Mouse (Mus musculus) 3T3-L1 (cell line): ENCODE measurements around the gene Suds3.
A peak's percentile ranks its signal among the peaks of the same experiment; 100 is the strongest.

ENCODE experiments used
- DNase-seq: peaks from one replicate; pipeline ENCODE4 v3.0.0-alpha.2; 2015; ENCODE audit warnings: low read depth, low spot score

Suds3 gene

GRCm38 (mm10) chr5:117115836-117116366 is at the start of gene Suds3:
Suds3 (minus strand) TSS chr5:117116113.
- DNase-seq: peak; percentile 97

DNA sequence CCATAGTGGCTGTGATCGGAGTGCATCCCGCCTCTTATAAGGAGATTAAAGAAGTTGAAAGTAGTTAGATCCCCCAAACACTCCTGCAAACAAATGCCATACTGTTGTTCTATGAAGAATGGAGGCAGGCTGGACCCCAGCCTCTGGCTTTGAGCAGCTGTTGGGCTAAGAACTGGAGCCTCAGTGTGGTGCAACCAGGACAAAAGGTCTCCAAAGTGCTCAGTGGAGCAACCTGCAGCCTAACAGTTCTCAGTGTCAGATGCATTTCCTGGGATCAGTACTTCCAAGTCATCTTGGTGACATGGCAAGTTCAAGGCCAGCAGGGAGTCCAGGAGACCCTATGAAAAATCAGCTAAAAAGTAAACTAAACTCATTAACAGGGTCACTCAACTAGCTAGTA is 49.0 kb upstream of the Suds3 start:
- no peak for DNase-seq

- DNase-seq: peak; percentile 55
Observed at GRCm38 (mm10) chr5:117164516-117164915, 48.6 kb upstream of the Suds3 start.

GRCm38 (mm10) chr5:117163790-117164189 is 47.9 kb upstream of the Suds3 start:
- no peak for DNase-seq

DNA sequence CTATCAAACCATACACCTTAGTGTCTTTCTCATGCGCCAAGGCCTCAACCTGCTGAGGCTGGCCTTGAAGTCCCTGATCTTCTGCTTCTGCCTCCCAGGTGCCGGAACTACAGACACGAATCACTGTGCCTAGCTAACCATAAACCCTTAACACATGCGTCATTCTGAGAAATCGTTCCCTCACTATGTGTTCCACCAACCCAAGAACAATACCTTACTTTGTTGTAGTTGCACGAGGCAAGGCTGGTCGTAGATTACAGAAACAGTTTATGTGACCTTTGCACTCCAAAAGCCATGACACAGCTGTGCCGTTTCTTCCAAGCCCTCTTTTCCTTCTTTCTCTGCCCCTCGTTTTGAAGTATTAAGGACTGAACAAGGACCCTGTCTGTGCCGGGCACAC is 44.6 kb upstream of the Suds3 start:
- no peak for DNase-seq

GRCm38 (mm10) chr5:117159805-117160291 is 43.9 kb upstream of the Suds3 start:
- no peak for DNase-seq

DNA sequence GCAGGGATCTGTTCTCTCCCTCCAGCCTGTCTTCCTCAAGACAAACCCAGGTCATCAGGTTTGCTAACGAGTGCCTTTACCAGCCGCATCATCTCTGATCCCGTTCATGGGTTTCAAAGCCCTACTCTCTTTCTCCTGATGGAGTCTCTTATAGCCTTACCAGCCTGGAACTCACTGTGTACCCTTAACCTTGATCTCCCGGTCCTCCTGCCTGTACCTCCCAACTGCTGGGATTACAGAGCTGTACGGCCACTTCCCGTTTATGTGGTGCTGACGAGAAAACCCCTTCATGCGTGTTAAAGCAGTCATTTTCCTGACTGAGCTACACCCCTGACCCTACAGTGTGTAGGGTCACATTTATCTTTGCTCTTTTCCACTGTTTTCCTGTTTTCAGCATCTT is 43.4 kb upstream of the Suds3 start:
- peak; percentile 26 for DNase-seq

GRCm38 (mm10) chr5:117158335-117159018 is 42.6 kb upstream of the Suds3 start:
- peak; percentile 100 for DNase-seq

GRCm38 (mm10) chr5:117153527-117154091 is 37.7 kb upstream of the Suds3 start:
- peak; percentile 93 for DNase-seq

- DNase-seq: peak; percentile 46
Observed at GRCm38 (mm10) chr5:117152944-117153343, 37.0 kb upstream of the Suds3 start.

DNA sequence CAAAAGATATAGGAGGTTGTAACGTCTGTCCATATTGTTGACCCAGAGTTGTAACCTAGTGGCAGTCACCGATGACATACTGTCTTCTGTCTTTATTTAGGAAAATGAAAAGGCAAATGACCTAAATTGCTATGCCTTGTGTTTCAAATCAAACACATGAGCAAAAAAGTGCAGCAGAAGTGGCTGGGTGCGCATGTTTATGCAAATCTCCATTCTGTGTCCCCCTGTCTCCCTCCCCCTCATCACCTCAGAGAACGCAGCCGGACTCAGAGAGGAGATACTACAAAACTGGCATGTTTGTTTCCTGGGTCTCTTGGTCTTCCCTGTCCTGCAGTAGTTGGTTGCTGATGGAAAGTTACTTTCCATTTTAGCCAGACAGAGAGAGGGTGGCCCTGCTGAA is 34.2 kb upstream of the Suds3 start:
- no peak for DNase-seq

- no peak for DNase-seq
Observed at GRCm38 (mm10) chr5:117149054-117149942, 33.4 kb upstream of the Suds3 start.

DNA sequence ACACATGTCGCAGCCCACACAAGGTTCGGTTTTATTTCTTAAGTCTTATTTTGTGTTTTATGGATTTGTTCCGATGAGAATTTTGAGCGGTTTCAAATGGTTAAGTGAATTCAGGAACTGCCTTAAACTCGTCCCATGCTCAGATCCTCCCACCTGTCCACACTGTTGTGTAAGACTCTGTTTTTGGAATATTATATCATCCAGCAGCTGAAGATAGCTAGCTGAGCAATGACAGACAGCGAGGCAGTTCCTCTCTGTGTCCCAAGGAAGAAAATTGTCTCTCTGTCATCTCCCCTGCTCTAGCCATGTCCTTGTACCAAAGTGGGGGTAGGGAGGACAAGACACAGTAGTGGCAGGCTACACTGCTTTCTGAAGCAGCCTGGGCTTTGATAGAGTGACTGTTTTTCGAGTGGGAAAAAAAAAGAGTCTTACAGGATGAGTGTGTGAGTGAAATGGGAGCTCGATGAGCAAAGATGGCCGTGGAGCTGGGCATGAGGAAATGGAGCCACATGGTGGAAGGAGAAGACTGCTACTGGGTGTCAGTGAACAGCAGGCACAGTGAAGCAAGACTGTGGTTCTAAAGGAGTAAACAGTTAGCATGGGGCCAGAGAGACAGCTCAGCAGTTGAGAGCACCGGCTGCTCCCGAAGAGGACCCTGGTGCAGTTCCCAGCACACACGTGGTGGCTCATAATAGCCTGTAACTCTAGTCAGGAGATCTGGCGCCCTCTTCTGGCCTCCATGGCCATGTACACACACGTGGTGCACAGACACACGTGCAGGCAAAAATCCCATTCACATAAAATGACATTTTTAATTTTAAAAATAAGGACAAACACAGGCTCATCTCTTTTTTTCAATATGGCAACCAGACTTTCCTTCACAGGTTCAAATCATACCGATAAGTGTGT is 31.5 kb upstream of the Suds3 start:
- no peak for DNase-seq

GRCm38 (mm10) chr5:117146165-117146564 is 30.3 kb upstream of the Suds3 start:
- DNase-seq: no peak

- DNase-seq: no peak
Observed at GRCm38 (mm10) chr5:117143721-117144135, 27.8 kb upstream of the Suds3 start.

DNA sequence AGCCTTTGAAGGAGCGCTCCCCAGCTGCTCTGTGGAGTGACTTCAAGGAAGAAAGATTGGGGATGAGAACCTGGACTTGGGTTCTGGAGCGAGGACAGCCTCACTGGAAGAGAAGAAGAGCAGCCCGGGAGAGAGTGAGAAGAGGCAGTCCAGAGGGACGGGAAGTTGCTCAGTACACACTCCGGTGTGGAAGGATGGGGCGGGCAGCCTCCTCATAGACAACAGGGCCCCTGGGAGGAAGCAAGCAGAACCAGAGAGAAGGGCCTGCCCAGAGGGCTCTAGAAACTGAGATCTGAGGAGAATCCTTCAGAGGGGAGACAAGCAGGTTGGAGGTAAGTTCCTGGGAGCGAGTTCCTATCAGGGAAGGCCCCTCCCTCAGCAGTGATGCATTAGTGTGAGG is 24.5 kb upstream of the Suds3 start:
- DNase-seq: no peak

GRCm38 (mm10) chr5:117139822-117140221 is 23.9 kb upstream of the Suds3 start:
- DNase-seq: no peak

DNA sequence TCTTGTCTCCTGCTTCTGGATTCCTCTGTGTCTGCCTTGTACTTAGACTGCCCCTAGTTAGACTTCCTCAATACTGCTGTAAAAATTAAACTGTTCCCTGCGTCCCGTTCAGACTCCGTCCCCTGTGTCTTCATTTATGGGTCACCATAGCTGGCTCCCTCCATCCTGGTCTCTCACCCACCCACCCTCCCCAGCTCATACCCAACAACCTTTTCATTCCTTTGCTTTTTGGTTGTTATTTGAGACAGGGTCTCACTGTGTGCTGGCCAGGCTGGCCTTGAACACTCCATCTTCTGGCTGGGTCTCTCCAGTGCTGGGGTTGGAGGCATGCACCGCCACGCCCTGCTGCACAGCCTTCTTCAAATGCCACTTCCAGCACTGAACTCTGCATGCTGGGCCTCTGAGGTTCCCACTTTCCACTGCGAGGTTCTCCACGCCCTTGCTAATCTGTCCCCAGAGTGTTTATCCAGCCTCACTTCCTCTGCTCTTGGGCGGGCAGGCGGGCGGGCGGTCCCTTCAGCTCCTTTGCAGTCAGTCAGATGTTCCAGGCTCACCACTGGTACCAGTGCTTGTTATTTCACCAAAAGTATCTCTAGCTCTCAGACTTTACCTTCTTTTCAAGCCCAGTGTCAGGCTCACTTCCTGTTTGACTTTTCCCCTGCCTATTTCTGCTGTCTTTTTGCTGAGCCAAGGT is 22.5 kb upstream of the Suds3 start:
- no peak for DNase-seq

DNA sequence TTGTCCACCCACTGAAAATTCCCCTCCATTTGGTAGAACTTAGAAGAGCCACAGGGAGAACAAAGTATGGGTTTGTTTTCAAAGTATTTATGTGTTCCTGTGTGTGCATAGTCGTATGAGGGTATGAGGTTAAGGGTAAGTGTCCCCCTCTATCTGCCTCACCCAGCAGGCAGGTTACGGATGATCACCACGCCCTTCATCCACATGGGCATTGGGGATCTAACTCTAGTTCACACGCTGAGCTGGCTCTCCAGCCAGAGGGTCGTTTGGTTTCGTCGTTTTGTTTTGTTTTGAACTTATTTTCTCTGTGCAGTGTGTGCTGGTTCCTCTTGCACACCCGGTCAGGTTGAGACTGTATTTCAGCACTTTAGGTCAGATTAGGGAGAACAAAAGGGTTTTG is 21.7 kb upstream of the Suds3 start:
- DNase-seq: no peak

DNA sequence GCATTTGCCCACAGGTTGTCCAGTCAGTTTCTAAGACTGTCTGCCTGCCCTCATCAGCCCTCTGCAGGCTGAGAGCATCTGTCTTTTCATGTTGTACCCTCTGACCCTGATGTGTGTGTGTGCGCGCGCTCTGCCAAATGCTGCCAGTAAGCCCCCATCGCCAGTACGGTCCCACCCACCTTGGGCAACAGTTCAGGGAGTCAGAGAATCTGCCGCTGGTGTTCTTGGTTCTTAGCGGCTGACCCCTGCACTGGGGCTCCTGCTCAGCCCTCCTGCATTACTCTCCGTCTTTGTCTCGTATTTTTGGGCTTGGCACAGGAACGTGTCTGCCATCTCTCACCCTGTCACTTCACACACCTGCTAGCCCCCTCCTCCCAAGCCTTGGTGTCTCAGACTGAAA is 21.1 kb upstream of the Suds3 start:
- no peak for DNase-seq
